In genomic region chr2:74654743-74655419, GRCm38 (mm10) we compare ENCODE assay signal across 12 mouse cellular contexts. TPM values are rescaled to one million over a fixed set of nuclear protein-coding genes. Genes with fewer than 3 reads are reported as not detected.
DNase-seq lines count a peak whose midpoint lies in the region; ATAC-seq and TF ChIP-seq lines count a peak whose summit lies in the region.
"Had no signal": no experiment of that assay in that cellular context is flagged by ENCODE, and none has a peak within 500 bp of the region (broad histone marks: within the 10 kb centered on the region; RNA-seq: fewer than 3 reads in every experiment).

No protein-coding gene starts in this region.

- intact Hi-C loops in left cerebral cortex, postnatal 14 days (cut with DNase I) = loop anchor here (5.0 kb wide), 1 partner anchor 42 kb away; the partner anchor contains the start of gene Hoxd9

- H3K4me2 ChIP-seq in kidney, postnatal 0 days (ENCODE audit: low read length) = no peak overlapping the region
- H3K4me2 ChIP-seq in limb, embryonic 11.5 days (ENCODE audit: low read depth, severe bottlenecking) = peak overlapping the region; percentile 62

- no peaks in the 10 kb centered on the region for H3K9me3 ChIP-seq in kidney, postnatal 0 days (replicated peaks; ENCODE audit: low read length)
- H3K9me3 ChIP-seq in limb, embryonic 11.5 days (ENCODE audit: control insufficient read depth, low read length) = no peaks in the 10 kb centered on the region

- H3K36me3 ChIP-seq in kidney, postnatal 0 days (ENCODE audit: insufficient read depth, low read length) = no peaks in the 10 kb centered on the region
- no peaks in the 10 kb centered on the region for H3K36me3 ChIP-seq in limb, embryonic 11.5 days (ENCODE audit: control insufficient read depth, insufficient read depth, low read length)

- peak; percentile 25 for ATAC-seq in kidney, postnatal 0 days (replicated peaks; ENCODE audit: low FRiP score, low read depth)
- no peak for ATAC-seq in limb, embryonic 11.5 days (ENCODE audit: insufficient number of reproducible peaks, low FRiP score, low TSS enrichment, low read depth)

- H3K9ac ChIP-seq in kidney, postnatal 0 days (ENCODE audit: low read depth, low read length) = no peak overlapping the region
- no peak overlapping the region for H3K9ac ChIP-seq in limb, embryonic 11.5 days (ENCODE audit: low read length)

- WGBS in kidney, postnatal 0 days = 5% methylated on average over 20 of the region's 20 CpGs
- WGBS in limb, embryonic 11.5 days = 4% methylated on average over 18 of the region's 20 CpGs

- peak; percentile 0 for DNase-seq in kidney, postnatal 0 days (ENCODE audit: low spot score)
- no peak for DNase-seq in kidney, adult 8-10 months
- peak; percentile 36 for DNase-seq in R1 (ENCODE audit: low read depth, low spot score)
- peak; percentile 33 for DNase-seq in embryo, embryonic 11 days
- DNase-seq in limb, embryonic 11.5 days (ENCODE audit: low spot score) = peak; percentile 46
- no peak for DNase-seq in left cerebral cortex, postnatal 14 days (ENCODE audit: low spot score in 2 of 2)
- DNase-seq in cerebellum, postnatal 36 days = no peak
- DNase-seq in ovary, postnatal 10 days (ENCODE audit: low spot score) = no peak
- DNase-seq: adrenal gland, adult 8-10 months; cerebellum, adult 18-20 months had no signal

- H3K27ac ChIP-seq in kidney, postnatal 0 days = no peak overlapping the region
- no peak overlapping the region for H3K27ac ChIP-seq in limb, embryonic 11.5 days (replicated peaks; ENCODE audit: low read depth, low read length)

- no peak for TF ChIP-seq CTCF in kidney, postnatal 0 days (IDR thresholded peaks at IDR 0.05; ENCODE audit: low read depth)

- peaks cover 4% of the 10 kb centered on the region; the same call in 1 of the 2 replicates for H3K4me1 ChIP-seq in kidney, postnatal 0 days (replicated peaks; ENCODE audit: insufficient read depth, low read length)
- H3K4me1 ChIP-seq in limb, embryonic 11.5 days (ENCODE audit: control insufficient read depth, insufficient read depth, low read length) = peaks cover 11% of the 10 kb centered on the region

- H3K4me3 ChIP-seq in kidney, postnatal 0 days (replicated peaks; ENCODE audit: low read depth, low read length) = no peak overlapping the region
- H3K4me3 ChIP-seq in limb, embryonic 11.5 days (ENCODE audit: low read depth, low read length) = peak overlapping the region; percentile 32; the same call in 1 of the 2 replicates

- H3K27me3 ChIP-seq in kidney, postnatal 0 days (ENCODE audit: insufficient read depth, low read length) = peaks cover 70% of the 10 kb centered on the region
- peaks cover 54% of the 10 kb centered on the region for H3K27me3 ChIP-seq in limb, embryonic 11.5 days (ENCODE audit: control insufficient read depth, insufficient read depth, low read length)

RNA-seq across cellular contexts. Expression of gene Evx2, which starts 4.5 kb away (rescaled TPM):
- 0.08 TPM in 1 of 2 replicates, not detected in the other for polyA plus RNA-seq in kidney, postnatal 0 days (2015; fragmentation: Nextera tagmentation; extraction: Ambion mirVana)
- polyA plus RNA-seq in limb, embryonic 11.5 days (2014; fragmentation: Nextera tagmentation; extraction: Ambion mirVana) = 3.3 and 3.8 TPM in 2 replicates
- total RNA-seq in left cerebral cortex, postnatal 14 days (2021) = not detected
- total RNA-seq: adrenal gland, adult 8-10 months; MEL had no signal
- polyA plus RNA-seq: frontal cortex, adult 2 months had no signal

RNA-seq across cellular contexts. Expression of gene Hoxd13, which starts 13.2 kb away (rescaled TPM):
- 0.10 TPM in 1 of 2 replicates, not detected in the other for polyA plus RNA-seq in kidney, postnatal 0 days (2015; fragmentation: Nextera tagmentation; extraction: Ambion mirVana)
- 55.3 and 59.8 TPM in 2 replicates for polyA plus RNA-seq in limb, embryonic 11.5 days (2014; fragmentation: Nextera tagmentation; extraction: Ambion mirVana)
- not detected for total RNA-seq in left cerebral cortex, postnatal 14 days (2021)
- total RNA-seq: adrenal gland, adult 8-10 months; MEL had no signal
- polyA plus RNA-seq: frontal cortex, adult 2 months had no signal

RNA-seq across cellular contexts. Expression of gene Hoxd12, which starts 19.9 kb away (rescaled TPM):
- polyA plus RNA-seq in kidney, postnatal 0 days (2015; fragmentation: Nextera tagmentation; extraction: Ambion mirVana) = 2.6 and 2.8 TPM in 2 replicates
- 80.7 and 82.2 TPM in 2 replicates for polyA plus RNA-seq in limb, embryonic 11.5 days (2014; fragmentation: Nextera tagmentation; extraction: Ambion mirVana)
- total RNA-seq in left cerebral cortex, postnatal 14 days (2021) = not detected
- total RNA-seq: adrenal gland, adult 8-10 months; MEL had no signal
- polyA plus RNA-seq: frontal cortex, adult 2 months had no signal

RNA-seq across cellular contexts. Expression of gene Hoxd11, which starts 24.5 kb away (rescaled TPM):
- polyA plus RNA-seq in kidney, postnatal 0 days (2015; fragmentation: Nextera tagmentation; extraction: Ambion mirVana) = 19.7 and 23.8 TPM in 2 replicates
- 59.6 and 64.4 TPM in 2 replicates for polyA plus RNA-seq in limb, embryonic 11.5 days (2014; fragmentation: Nextera tagmentation; extraction: Ambion mirVana)
- not detected for total RNA-seq in left cerebral cortex, postnatal 14 days (2021)
- total RNA-seq: adrenal gland, adult 8-10 months; MEL had no signal
- polyA plus RNA-seq: frontal cortex, adult 2 months had no signal

RNA-seq across cellular contexts. Expression of gene Hoxd10, which starts 36.8 kb away (rescaled TPM):
- 44.6 and 45.5 TPM in 2 replicates for polyA plus RNA-seq in kidney, postnatal 0 days (2015; fragmentation: Nextera tagmentation; extraction: Ambion mirVana)
- polyA plus RNA-seq in limb, embryonic 11.5 days (2014; fragmentation: Nextera tagmentation; extraction: Ambion mirVana) = 52.0 and 55.0 TPM in 2 replicates
- not detected for total RNA-seq in left cerebral cortex, postnatal 14 days (2021)
- total RNA-seq: adrenal gland, adult 8-10 months; MEL had no signal
- polyA plus RNA-seq: frontal cortex, adult 2 months had no signal

Comparison
In these comparisons a context has a peak if more than half of its experiments do, and no peak if none do; other contexts are left out.
1. DNase-seq: peak in kidney, postnatal 0 days (single experiment), R1 (single experiment), embryo, embryonic 11 days (single experiment) and limb, embryonic 11.5 days (single experiment); none in kidney, adult 8-10 months (0 of 2), left cerebral cortex, postnatal 14 days (0 of 2), cerebellum, postnatal 36 days (0 of 2) and ovary, postnatal 10 days (single experiment).
2. RNA of gene Hoxd13, which starts 13.2 kb away (polyA plus RNA-seq): 55.3 to 59.8 TPM in limb, embryonic 11.5 days; 0.10 TPM in kidney, postnatal 0 days; every median in the first group is over 10 times any median in the second.
3. RNA of gene Hoxd12, which starts 19.9 kb away (polyA plus RNA-seq): 80.7 to 82.2 TPM in limb, embryonic 11.5 days; 2.6 to 2.8 TPM in kidney, postnatal 0 days; every median in the first group is over 10 times any median in the second.